Mouse (Mus musculus): ENCODE results near the gene Edc4. TPM values are rescaled to one million over a fixed set of nuclear protein-coding genes. Genes with fewer than 3 reads are reported as not detected.

The Edc4 gene
- polyA plus RNA-seq, 1 experiment from 2014 or later = 49.7 TPM

DNA sequence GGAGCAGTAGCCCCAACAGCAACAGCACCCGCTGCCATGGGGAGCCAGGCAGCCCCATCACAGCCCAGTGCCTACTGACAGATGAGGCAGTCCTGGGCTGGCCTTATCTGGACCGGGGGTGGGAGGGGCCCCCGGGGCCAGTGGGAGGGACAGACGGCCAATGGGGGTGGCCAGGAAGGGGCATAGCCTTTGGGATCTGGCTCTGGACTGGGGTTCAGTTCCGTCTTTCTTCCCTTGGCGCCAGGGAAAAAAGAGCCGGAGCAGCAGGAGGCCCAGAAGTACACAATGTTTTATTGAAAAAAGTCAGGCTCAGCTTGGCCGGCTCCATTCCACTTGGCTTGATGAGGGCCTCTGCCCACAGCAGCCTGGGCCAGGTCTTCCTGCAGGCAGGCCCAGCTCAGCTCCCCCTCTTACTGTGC, 62.6 kb downstream of the Edc4 start, which contains the start of gene Lcat:
Gene Lcat, minus strand, starts transcription at position 62 of the 419 bp plus-strand sequence.
- H3K27me3 ChIP-seq (ENCODE audit: control insufficient read depth, insufficient read depth, low read length) = no peaks in the 10 kb centered on the region
- H3K4me2 ChIP-seq (replicated peaks; ENCODE audit: low read depth, low read length) = no peak within 1 kb of the TSS
- no peak for ATAC-seq (ENCODE audit: low FRiP score, low TSS enrichment)
- H3K4me3 ChIP-seq (ENCODE audit: low read length) = no peak within 1 kb of the TSS
- H3K9ac ChIP-seq (ENCODE audit: low read depth, low read length) = no peak within 1 kb of the TSS
- no peak within 1 kb of the TSS for H3K27ac ChIP-seq (ENCODE audit: low read depth, low read length)
- H3K4me1 ChIP-seq (ENCODE audit: control insufficient read depth, insufficient read depth, low read length) = peaks cover 3% of the 10 kb centered on the region
- no peaks in the 10 kb centered on the region for H3K9me3 ChIP-seq (ENCODE audit: control insufficient read depth, low read length)
- peaks cover 57% of the 10 kb centered on the region for H3K36me3 ChIP-seq (ENCODE audit: control insufficient read depth, insufficient read depth, low read length)
- WGBS = 90% methylated on average over 8 of the region's 8 CpGs

Other genes starting within 250 kb of the Edc4 start
- 73.0 and 139 TPM in 2 replicates for gene Ctcf, start 244.3 kb upstream of the Edc4 start, polyA plus RNA-seq (2014; fragmentation: Nextera tagmentation; extraction: Ambion mirVana)
- 1.3 and 1.4 TPM in 2 replicates for gene Agrp, start 243.5 kb upstream of the Edc4 start, polyA plus RNA-seq (2014; fragmentation: Nextera tagmentation; extraction: Ambion mirVana)
- gene Carmil2, start 194.6 kb upstream of the Edc4 start, polyA plus RNA-seq (2014; fragmentation: Nextera tagmentation; extraction: Ambion mirVana) = 0.33 and 0.65 TPM in 2 replicates
- gene Acd, start 179.8 kb upstream of the Edc4 start, polyA plus RNA-seq (2014; fragmentation: Nextera tagmentation; extraction: Ambion mirVana) = 50.3 and 62.0 TPM in 2 replicates
- 15.6 and 16.1 TPM in 2 replicates for gene Pard6a, start 179.7 kb upstream of the Edc4 start, polyA plus RNA-seq (2014; fragmentation: Nextera tagmentation; extraction: Ambion mirVana)
- 0.16 TPM in 1 of 2 replicates, not detected in the other for gene 4933405L10Rik, start 173.2 kb upstream of the Edc4 start, polyA plus RNA-seq (2014; fragmentation: Nextera tagmentation; extraction: Ambion mirVana)
- 33.0 and 36.2 TPM in 2 replicates for gene Enkd1, start 172.7 kb upstream of the Edc4 start, polyA plus RNA-seq (2014; fragmentation: Nextera tagmentation; extraction: Ambion mirVana)
- gene Gfod2, start 122.2 kb upstream of the Edc4 start, polyA plus RNA-seq (2014; fragmentation: Nextera tagmentation; extraction: Ambion mirVana) = 11.9 and 15.8 TPM in 2 replicates
- gene Ranbp10, start 53.5 kb upstream of the Edc4 start, polyA plus RNA-seq (2014; fragmentation: Nextera tagmentation; extraction: Ambion mirVana) = 13.6 and 14.9 TPM in 2 replicates
- 0.14 and 0.27 TPM in 2 replicates for gene Tsnaxip1, start 53.1 kb upstream of the Edc4 start, polyA plus RNA-seq (2014; fragmentation: Nextera tagmentation; extraction: Ambion mirVana)
- 31.1 and 41.0 TPM in 2 replicates for gene Cenpt, start 27.6 kb upstream of the Edc4 start, polyA plus RNA-seq (2014; fragmentation: Nextera tagmentation; extraction: Ambion mirVana)
- gene Thap11, start 25.7 kb upstream of the Edc4 start, polyA plus RNA-seq (2014; fragmentation: Nextera tagmentation; extraction: Ambion mirVana) = 57.2 and 65.0 TPM in 2 replicates
- gene Nutf2, start 20.3 kb upstream of the Edc4 start, polyA plus RNA-seq (2014; fragmentation: Nextera tagmentation; extraction: Ambion mirVana) = 329 and 342 TPM in 2 replicates
- 1.0 and 1.1 TPM in 2 replicates for gene Nrn1l, start 12.7 kb downstream of the Edc4 start, polyA plus RNA-seq (2014; fragmentation: Nextera tagmentation; extraction: Ambion mirVana)
- gene Pskh1, start 19.6 kb downstream of the Edc4 start, polyA plus RNA-seq (2014; fragmentation: Nextera tagmentation; extraction: Ambion mirVana) = 20.5 and 34.5 TPM in 2 replicates
- gene Ctrl, start 53.0 kb downstream of the Edc4 start, polyA plus RNA-seq (2014; fragmentation: Nextera tagmentation; extraction: Ambion mirVana) = 1.5 and 2.0 TPM in 2 replicates
- 38.7 and 47.6 TPM in 2 replicates for gene Psmb10, start 57.6 kb downstream of the Edc4 start, polyA plus RNA-seq (2014; fragmentation: Nextera tagmentation; extraction: Ambion mirVana)
- 0.89 and 1.6 TPM in 2 replicates for gene Lcat, start 62.5 kb downstream of the Edc4 start, polyA plus RNA-seq (2014; fragmentation: Nextera tagmentation; extraction: Ambion mirVana)
- 16.8 and 21.8 TPM in 2 replicates for gene Slc12a4, start 85.2 kb downstream of the Edc4 start, polyA plus RNA-seq (2014; fragmentation: Nextera tagmentation; extraction: Ambion mirVana)
- not detected in 2 replicates for gene Dpep3, start 98.5 kb downstream of the Edc4 start, polyA plus RNA-seq (2014; fragmentation: Nextera tagmentation; extraction: Ambion mirVana)
- 18.3 and 19.9 TPM in 2 replicates for gene Dus2, start 110.5 kb downstream of the Edc4 start, polyA plus RNA-seq (2014; fragmentation: Nextera tagmentation; extraction: Ambion mirVana)
- gene Dpep2nb, start 125.1 kb downstream of the Edc4 start, polyA plus RNA-seq (2014; fragmentation: Nextera tagmentation; extraction: Ambion mirVana) = 0.22 TPM in 1 of 2 replicates, not detected in the other
- 13.4 and 19.8 TPM in 2 replicates for gene Ddx28, start 131.0 kb downstream of the Edc4 start, polyA plus RNA-seq (2014; fragmentation: Nextera tagmentation; extraction: Ambion mirVana)
- 8.9 and 10.3 TPM in 2 replicates for gene Nfatc3, start 178.0 kb downstream of the Edc4 start, polyA plus RNA-seq (2014; fragmentation: Nextera tagmentation; extraction: Ambion mirVana)

Data from kidney, embryonic 14.5 days (tissue).